Mouse (Mus musculus): Measurements from ENCODE around the gene Olfr850.

The Olfr850 gene

GRCm38 (mm10) chr9:19478148-19478547, at the start of gene Olfr850:
Gene Olfr850, minus strand, starts transcription at chr9:19478248.
- no peak for DNase-seq (ENCODE audit: extremely low spot score, low read depth, low spot score)

DNA sequence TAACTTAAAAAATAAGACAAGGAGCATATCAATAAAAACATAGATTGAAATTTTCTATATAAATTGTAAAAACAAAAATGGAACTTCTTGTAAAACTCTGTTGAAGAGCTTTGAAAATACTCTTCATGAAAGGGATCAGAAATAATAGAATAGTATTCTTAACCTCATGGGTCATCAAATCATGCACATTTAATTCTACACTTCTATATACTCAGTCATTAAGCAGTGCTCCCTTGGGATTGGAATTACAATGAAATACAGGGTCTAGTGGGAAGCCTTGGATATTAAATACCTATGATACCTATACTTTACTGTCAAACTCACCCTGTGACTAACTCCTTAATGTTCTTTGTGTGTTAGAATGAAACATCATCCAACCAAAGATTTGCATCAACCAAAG, 14.9 kb upstream of the Olfr850 start, which contains the start of gene Olfr851:
Olfr851 (plus strand) TSS at position 301 of the 400 bp plus-strand sequence.
- DNase-seq (ENCODE audit: extremely low spot score, low read depth, low spot score): no peak

- DNase-seq (ENCODE audit: extremely low spot score, low read depth, low spot score): no peak
Measured at GRCm38 (mm10) chr9:19439966-19440365, 38.1 kb downstream of the Olfr850 start, which contains the start of gene Olfr849. Gene Olfr849, plus strand, starts transcription at chr9:19440266.

Data from hindlimb bud, embryonic 11.5 days (tissue).